Mouse (Mus musculus) G1E-ER4 (cell line): ENCODE results near the gene Corin. TPM values are rescaled to one million over a fixed set of nuclear protein-coding genes. Genes with fewer than 3 reads are reported as not detected.

Experiments used
- GATA1 ChIP-seq: IDR thresholded peaks from one replicate; pipeline ENCODE4 v1.8.0; 2012; ENCODE audit warnings: low read length, inconsistent platforms
- polyA plus RNA-seq: library from polyadenylated mRNA; stranded (reverse); fragments of >175 nt; gene quantifications from 2 replicates; pipeline ENCODE4 v1.2.3, GENCODE M21; 2012

Corin gene
- polyA plus RNA-seq, 1 experiment = not detected

- TF ChIP-seq GATA1 = no peak
Measured at GRCm38 (mm10) chr5:72382148-72382547, 122.1 kb downstream of the Corin start.

GRCm38 (mm10) chr5:72380616-72381015, 123.7 kb downstream of the Corin start:
- TF ChIP-seq GATA1 = no peak

- no peak for TF ChIP-seq GATA1
Measured at GRCm38 (mm10) chr5:72368004-72368403, 136.3 kb downstream of the Corin start.

- TF ChIP-seq GATA1 = no peak
Measured at GRCm38 (mm10) chr5:72365801-72366200, 138.5 kb downstream of the Corin start.

- TF ChIP-seq GATA1 = no peak
Measured at GRCm38 (mm10) chr5:72363838-72364237, 140.4 kb downstream of the Corin start.

GRCm38 (mm10) chr5:72353746-72354145, 150.5 kb downstream of the Corin start:
- no peak for TF ChIP-seq GATA1

GRCm38 (mm10) chr5:72350081-72350758, 154.1 kb downstream of the Corin start:
- no peak for TF ChIP-seq GATA1

GRCm38 (mm10) chr5:72348591-72348990, 155.7 kb downstream of the Corin start:
- no peak for TF ChIP-seq GATA1

- no peak for TF ChIP-seq GATA1
Measured at GRCm38 (mm10) chr5:72335873-72336272, 168.4 kb downstream of the Corin start.

- TF ChIP-seq GATA1 = no peak
Measured at GRCm38 (mm10) chr5:72332901-72333300, 171.4 kb downstream of the Corin start.

- TF ChIP-seq GATA1 = no peak
Measured at GRCm38 (mm10) chr5:72331217-72331616, 173.1 kb downstream of the Corin start.

- TF ChIP-seq GATA1 = no peak
Measured at GRCm38 (mm10) chr5:72330648-72331047, 173.6 kb downstream of the Corin start.

GRCm38 (mm10) chr5:72329453-72329852, 174.8 kb downstream of the Corin start:
- TF ChIP-seq GATA1 = no peak

- TF ChIP-seq GATA1 = no peak
Measured at GRCm38 (mm10) chr5:72315282-72315681, 189.0 kb downstream of the Corin start.

- TF ChIP-seq GATA1 = no peak
Measured at GRCm38 (mm10) chr5:72298418-72299104, 205.7 kb downstream of the Corin start.

- TF ChIP-seq GATA1 = no peak
Measured at GRCm38 (mm10) chr5:72285077-72285476, 219.2 kb downstream of the Corin start.

- no peak for TF ChIP-seq GATA1
Measured at GRCm38 (mm10) chr5:72282907-72283306, 221.4 kb downstream of the Corin start.
